Mouse (Mus musculus): ENCODE measurements at regions not wholly inside any gene's neighbourhood (a gene's known extent, or its start where the extent isn't known, plus 50 kb on each side); places are given as distances from the start of the nearest gene placed in this dataset.
A peak's percentile ranks its signal among the peaks of the same experiment; 100 is the strongest.

GRCm38 (mm10) chr14:76700190-76700589 is 143.5 kb upstream of the Serp2 start:
- Histone ChIP-seq H3K4me1 (replicated peaks) (peaks cover 53% of the 10 kb centered on the region), H3K27ac (no peak overlapping the region), H3K36me3 (no peaks in the 10 kb centered on the region), H3K9ac (no peak overlapping the region), H3K4me2 (no peak overlapping the region), H3K9me3 (replicated peaks) (no peaks in the 10 kb centered on the region), H3K27me3 (no peaks in the 10 kb centered on the region), H3K4me3 (replicated peaks) (no peak overlapping the region)
- no peak for ATAC-seq (ENCODE audit: low read depth)
- DNase-seq: no peak
- WGBS (ENCODE audit: insufficient replicate concordance): 55% methylated on average over 4 of the region's 4 CpGs

- DNase-seq: no peak
- 47% methylated on average over 4 of the region's 4 CpGs for WGBS (ENCODE audit: insufficient replicate concordance)
- 0 out of 2 replicates have a peak, but pooled peaks have one; percentile 29 for ATAC-seq (ENCODE audit: low read depth)
- H3K9ac ChIP-seq: no peak overlapping the region
- H3K4me3 ChIP-seq (replicated peaks): no peak overlapping the region
- no peak overlapping the region for H3K27ac ChIP-seq
- H3K27me3 ChIP-seq: no peaks in the 10 kb centered on the region
- no peaks in the 10 kb centered on the region for H3K9me3 ChIP-seq (replicated peaks)
- H3K36me3 ChIP-seq: no peaks in the 10 kb centered on the region
- no peak overlapping the region for H3K4me2 ChIP-seq
- H3K4me1 ChIP-seq (replicated peaks): peaks cover 65% of the 10 kb centered on the region
These were observed 142.2 kb upstream of the Serp2 start for GRCm38 (mm10) chr14:76698718-76699402.

DNA sequence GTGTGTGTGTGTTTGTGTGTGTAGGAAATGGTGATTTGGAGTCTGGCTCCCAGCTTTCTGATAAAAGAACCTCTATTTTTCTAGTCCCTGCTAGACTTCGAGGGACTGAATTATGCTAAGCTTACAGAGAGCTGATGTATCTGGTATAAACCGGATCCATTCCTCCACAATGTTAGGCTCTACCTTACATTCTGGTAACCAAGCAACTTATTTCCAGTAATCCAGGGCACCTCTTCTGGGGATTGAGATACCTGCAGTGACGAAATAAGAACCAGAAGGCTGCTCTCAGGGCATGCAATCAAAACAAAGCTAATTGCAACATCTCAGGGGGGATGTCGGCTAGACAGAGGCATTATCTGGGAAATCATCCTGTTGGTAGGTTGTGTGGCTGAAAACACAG is 140.0 kb upstream of the Serp2 start:
- no peaks in the 10 kb centered on the region for H3K27me3 ChIP-seq
- H3K27ac ChIP-seq: no peak overlapping the region
- H3K9me3 ChIP-seq (replicated peaks): no peaks in the 10 kb centered on the region
- peaks cover 62% of the 10 kb centered on the region for H3K4me1 ChIP-seq (replicated peaks)
- H3K4me2 ChIP-seq: no peak overlapping the region
- no peak overlapping the region for H3K4me3 ChIP-seq (replicated peaks)
- ATAC-seq (ENCODE audit: low read depth) (no peak), DNase-seq (no peak)
- no peak overlapping the region for H3K9ac ChIP-seq
- WGBS (ENCODE audit: insufficient replicate concordance): 41% methylated on average over 4 of the region's 4 CpGs
- no peaks in the 10 kb centered on the region for H3K36me3 ChIP-seq

- H3K4me3 ChIP-seq (replicated peaks): peak overlapping the region; percentile 22; the same call in 1 of the 2 replicates
- WGBS (ENCODE audit: insufficient replicate concordance): 11% methylated on average over 14 of the region's 18 CpGs
These were observed 139.1 kb upstream of the Serp2 start for GRCm38 (mm10) chr14:76695691-76696355.

GRCm38 (mm10) chr14:76694894-76695293 is 138.2 kb upstream of the Serp2 start:
- no peak for ATAC-seq (ENCODE audit: low read depth)
- no peak overlapping the region for H3K9ac ChIP-seq
- no peaks in the 10 kb centered on the region for H3K27me3 ChIP-seq
- no peaks in the 10 kb centered on the region for H3K9me3 ChIP-seq (replicated peaks)
- no peak overlapping the region for H3K4me3 ChIP-seq (replicated peaks)
- DNase-seq: no peak
- peak overlapping the region; percentile 57 for H3K4me2 ChIP-seq
- H3K36me3 ChIP-seq: no peaks in the 10 kb centered on the region
- H3K27ac ChIP-seq: no peak overlapping the region; the same call in 1 of the 2 replicates
- H3K4me1 ChIP-seq (replicated peaks): peaks cover 56% of the 10 kb centered on the region
- 42% methylated on average over 8 of the region's 8 CpGs for WGBS (ENCODE audit: insufficient replicate concordance)

More at GRCm38 (mm10) chr14:76695691-76696355, 139.1 kb upstream of the Serp2 start:
- H3K4me1 ChIP-seq (replicated peaks): peaks cover 59% of the 10 kb centered on the region
- no peaks in the 10 kb centered on the region for H3K27me3 ChIP-seq
- no peaks in the 10 kb centered on the region for H3K9me3 ChIP-seq (replicated peaks)
- DNase-seq (no peak), ATAC-seq (ENCODE audit: low read depth) (peak; percentile 47)
- no peaks in the 10 kb centered on the region for H3K36me3 ChIP-seq
- H3K4me2 ChIP-seq: peak overlapping the region; percentile 57
- no peak overlapping the region for H3K9ac ChIP-seq
- no peak overlapping the region for H3K27ac ChIP-seq

DNA sequence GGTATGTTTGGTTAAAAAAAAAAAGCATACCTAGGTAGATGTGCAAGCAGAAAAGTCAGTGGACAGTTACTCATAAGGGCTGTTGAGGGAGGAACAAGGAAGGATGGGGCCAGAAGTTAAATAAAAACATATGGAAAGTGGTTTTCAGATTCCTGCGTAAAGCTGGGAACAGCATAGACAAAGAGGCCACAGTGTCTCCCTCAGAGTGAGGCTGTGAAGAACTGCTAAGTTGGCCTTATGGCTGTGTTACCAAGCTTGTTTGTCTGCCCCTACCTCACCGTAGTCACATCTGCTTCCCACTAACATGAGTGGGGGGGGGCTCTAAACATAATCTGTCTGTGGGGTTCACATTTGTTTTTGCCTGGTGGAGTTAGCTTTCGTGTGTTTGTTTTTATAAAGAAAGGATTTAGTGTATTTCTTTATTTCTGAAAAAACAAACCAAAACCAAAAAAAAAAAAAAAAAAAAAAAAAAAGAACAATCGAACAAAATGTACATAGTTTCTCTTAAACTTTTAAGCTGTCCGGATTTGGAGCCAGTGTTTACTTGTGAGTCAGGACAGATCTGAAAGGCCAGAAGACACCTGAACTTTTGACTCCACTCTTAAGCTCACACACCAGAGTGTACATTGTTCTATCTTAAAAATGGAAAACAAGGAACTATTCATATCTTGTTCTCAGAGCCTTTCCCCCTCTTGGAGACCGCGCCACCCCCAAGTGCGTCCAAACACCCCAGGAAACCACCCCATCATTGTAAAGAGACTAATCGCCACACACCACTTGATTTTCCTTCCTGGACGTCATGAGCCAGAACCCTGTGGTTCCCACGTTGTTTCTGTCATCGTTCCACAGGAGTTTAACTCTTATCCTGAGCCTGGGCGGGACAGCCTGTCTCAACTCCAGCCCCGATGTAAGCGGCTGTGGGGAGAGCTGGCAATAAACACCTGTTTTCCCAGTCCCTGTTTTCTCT is 136.9 kb upstream of the Serp2 start:
- Histone ChIP-seq H3K36me3 (no peaks in the 10 kb centered on the region), H3K27ac (no peak overlapping the region), H3K9ac (no peak overlapping the region), H3K4me3 (replicated peaks) (no peak overlapping the region), H3K4me1 (replicated peaks) (peaks cover 50% of the 10 kb centered on the region), H3K4me2 (peak overlapping the region; percentile 17; the same call in 1 of the 2 replicates), H3K9me3 (replicated peaks) (no peaks in the 10 kb centered on the region), H3K27me3 (no peaks in the 10 kb centered on the region)
- ATAC-seq (ENCODE audit: low read depth) (no peak; the same call in 1 of the 2 replicates), DNase-seq (no peak)
- WGBS (ENCODE audit: insufficient replicate concordance): 21% methylated on average over 15 of the region's 15 CpGs

GRCm38 (mm10) chr14:76687971-76688407 is 131.3 kb upstream of the Serp2 start:
- no peaks in the 10 kb centered on the region for H3K27me3 ChIP-seq
- H3K4me1 ChIP-seq (replicated peaks): peaks cover 18% of the 10 kb centered on the region
- H3K36me3 ChIP-seq: no peaks in the 10 kb centered on the region
- ATAC-seq (ENCODE audit: low read depth) (no peak), DNase-seq (no peak)
- H3K9ac ChIP-seq: no peak overlapping the region
- H3K9me3 ChIP-seq (replicated peaks): no peaks in the 10 kb centered on the region
- no peak overlapping the region for H3K4me2 ChIP-seq
- WGBS (ENCODE audit: insufficient replicate concordance): 21% methylated on average over 10 of the region's 10 CpGs
- H3K4me3 ChIP-seq (replicated peaks): no peak overlapping the region
- no peak overlapping the region for H3K27ac ChIP-seq

GRCm38 (mm10) chr14:76686762-76687453 is 130.2 kb upstream of the Serp2 start:
- Histone ChIP-seq H3K4me3 (replicated peaks) (no peak overlapping the region), H3K27ac (no peak overlapping the region), H3K9ac (no peak overlapping the region), H3K9me3 (replicated peaks) (no peaks in the 10 kb centered on the region), H3K27me3 (no peaks in the 10 kb centered on the region), H3K4me1 (replicated peaks) (peaks cover 22% of the 10 kb centered on the region), H3K36me3 (no peaks in the 10 kb centered on the region), H3K4me2 (no peak overlapping the region)
- 50% methylated on average over 9 of the region's 9 CpGs for WGBS (ENCODE audit: insufficient replicate concordance)
- DNase-seq: no peak
- no peak for ATAC-seq (ENCODE audit: low read depth)

DNA sequence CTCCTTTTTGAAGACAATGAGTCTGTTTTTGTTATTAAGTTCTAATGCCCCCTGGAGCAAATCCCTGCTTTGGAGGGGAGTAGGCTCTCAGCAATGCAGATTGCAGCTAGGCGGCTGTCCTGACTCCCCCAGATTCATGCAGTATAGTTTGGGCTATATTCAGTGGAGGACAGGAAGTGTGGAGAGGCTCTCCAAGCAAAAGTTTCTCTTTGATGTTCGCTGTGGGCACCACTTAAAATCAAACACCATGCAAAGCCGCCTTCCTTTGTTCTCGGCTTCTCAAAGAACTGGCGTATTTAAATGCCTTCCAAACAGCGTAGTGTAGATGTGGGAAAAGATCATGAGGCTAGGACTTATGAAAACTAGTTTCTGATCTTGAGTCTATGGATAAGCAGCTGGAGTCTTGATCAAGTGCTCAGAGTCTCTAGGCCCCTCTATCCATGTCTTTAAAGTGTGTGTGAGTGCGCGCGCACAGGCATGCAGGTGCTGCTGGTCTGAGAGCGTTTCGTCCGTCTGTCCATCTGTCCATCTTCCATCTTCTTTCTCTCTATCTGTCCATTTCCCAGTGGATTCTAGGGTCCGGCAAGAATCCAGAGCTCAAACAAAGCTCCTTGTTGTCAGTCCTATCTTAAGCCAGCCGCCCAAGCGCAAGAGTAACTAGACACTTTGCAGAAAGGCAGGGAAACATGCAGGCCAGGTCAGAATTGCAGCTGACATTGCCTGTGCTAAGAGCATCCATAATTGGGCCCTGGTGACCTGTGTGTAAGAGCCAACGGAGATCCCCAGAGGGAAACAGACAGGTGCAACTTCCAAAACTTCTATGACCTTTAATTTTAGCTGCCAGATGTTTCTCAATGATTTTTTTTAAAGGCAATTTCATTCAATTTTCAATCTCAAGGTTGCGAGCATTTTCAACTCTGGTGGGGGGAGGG is 129.4 kb upstream of the Serp2 start:
- Histone ChIP-seq H3K9ac (no peak overlapping the region), H3K4me3 (replicated peaks) (no peak overlapping the region), H3K36me3 (no peaks in the 10 kb centered on the region), H3K9me3 (replicated peaks) (no peaks in the 10 kb centered on the region), H3K4me2 (no peak overlapping the region), H3K4me1 (replicated peaks) (peaks cover 22% of the 10 kb centered on the region), H3K27ac (no peak overlapping the region), H3K27me3 (no peaks in the 10 kb centered on the region)
- DNase-seq (no peak), ATAC-seq (ENCODE audit: low read depth) (no peak)
- 81% methylated on average over 17 of the region's 17 CpGs for WGBS (ENCODE audit: insufficient replicate concordance)

GRCm38 (mm10) chr14:76684327-76684726 is 127.6 kb upstream of the Serp2 start:
- no peak overlapping the region for H3K4me2 ChIP-seq
- no peak overlapping the region for H3K27ac ChIP-seq
- no peak for DNase-seq
- WGBS (ENCODE audit: insufficient replicate concordance): 59% methylated on average over 2 of the region's 2 CpGs
- H3K4me1 ChIP-seq (replicated peaks): peaks cover 22% of the 10 kb centered on the region
- ATAC-seq (ENCODE audit: low read depth): no peak
- H3K27me3 ChIP-seq: no peaks in the 10 kb centered on the region
- no peak overlapping the region for H3K4me3 ChIP-seq (replicated peaks)
- H3K9me3 ChIP-seq (replicated peaks): no peaks in the 10 kb centered on the region
- H3K36me3 ChIP-seq: no peaks in the 10 kb centered on the region
- H3K9ac ChIP-seq: no peak overlapping the region

All from liver, embryonic 13.5 days (tissue).